Mouse (Mus musculus) stomach, postnatal 0 days (tissue): ENCODE measurements around the gene Cela3a.

Source experiments
- CTCF ChIP-seq: IDR thresholded peaks from 2 replicates; pipeline ENCODE4 v1.5.1; 2016; ENCODE audit warnings: antibody characterized with exemption, low read depth, mild to moderate bottlenecking, moderate library complexity
- EP300 ChIP-seq: optimal IDR thresholded peaks from 2 replicates; pipeline ENCODE3; 2016; ENCODE audit warnings: antibody characterized with exemption

GRCm38 (mm10) chr4:137454582-137454981 is 45.0 kb upstream of the Cela3a start:
- TF ChIP-seq CTCF: no peak
- TF ChIP-seq EP300: no peak
